Mouse (Mus musculus) left cerebral cortex, adult 2 months (tissue): ENCODE measurements around the gene Tuba8. TPM values are rescaled to one million over a fixed set of nuclear protein-coding genes. Genes with fewer than 3 reads are reported as not detected.

Experiments used
- DNase-seq, 2 experiments: peaks; one replicate each; pipeline ENCODE4 v3.0.0; 2021 to 2022; ENCODE audit warnings: low spot score in 2 of 2, mixed read lengths in 1 of 2; ENCODE audit errors: extremely low spot score in 1 of 2
- H3K27ac ChIP-seq: fragments of 200-600 bp; 2 replicates; pipeline ENCODE4 v1.8.1; 2022
- H3K4me3 ChIP-seq: fragments of 200-600 bp; 2 replicates; pipeline ENCODE4 v1.8.1; 2022
- CTCF ChIP-seq: fragments of 200-600 bp; IDR thresholded peaks from 2 replicates; pipeline ENCODE4 v1.8.1; 2022; ENCODE audit warnings: antibody characterized with exemption, mild to moderate bottlenecking, moderate library complexity
- intact Hi-C: fragments of 180-260 bp; cut with DNase I; formaldehyde crosslinking; loops from one replicate; pipeline ENCODE4 v1.15.1; 2025
- total RNA-seq, 2 experiments: library from RNA; stranded (reverse); gene quantifications; 2 replicates each; pipeline ENCODE4 v1.2.3; 2021

Tuba8 gene
- total RNA-seq, 2 experiments from 2014 or later = 10.6 to 12.2 TPM

GRCm38 (mm10) chr6:121245127-121246036 lies 34.9 kb downstream of the Tuba8 start, which contains the start of gene Usp18:
Gene Usp18 (plus strand): TSS chr6:121245906.
- intact Hi-C loops = no loop called here

GRCm38 (mm10) chr6:121246037-121246361 lies 35.5 kb downstream of the Tuba8 start:
- no peak overlapping the region for H3K27ac ChIP-seq
- DNase-seq = no peak
- intact Hi-C loops = no loop called here
- no peak for TF ChIP-seq CTCF
- H3K4me3 ChIP-seq = peak overlapping the region; percentile 62

More at GRCm38 (mm10) chr6:121245127-121246036, 34.9 kb downstream of the Tuba8 start, which contains the start of gene Usp18:
- peak; percentile 66 to 72 for DNase-seq
- H3K27ac ChIP-seq = 0 out of 2 replicates have a peak within 1 kb of the TSS, but pooled peaks have one; percentile 24
- peak within 1 kb of the TSS; percentile 62 for H3K4me3 ChIP-seq
- no peak for TF ChIP-seq CTCF

- H3K4me3 ChIP-seq = no peak overlapping the region
Measured at GRCm38 (mm10) chr6:121250406-121250805, 39.9 kb downstream of the Tuba8 start.

GRCm38 (mm10) chr6:121251256-121251655 lies 40.8 kb downstream of the Tuba8 start:
- no peak for DNase-seq
- no peak overlapping the region for H3K27ac ChIP-seq
- intact Hi-C loops = no loop called here
- no peak overlapping the region for H3K4me3 ChIP-seq
- TF ChIP-seq CTCF = no peak

More at GRCm38 (mm10) chr6:121250406-121250805, 39.9 kb downstream of the Tuba8 start:
- no peak for DNase-seq
- intact Hi-C loops = no loop called here
- TF ChIP-seq CTCF = no peak
- no peak overlapping the region for H3K27ac ChIP-seq

GRCm38 (mm10) chr6:121260548-121260947 lies 50.1 kb downstream of the Tuba8 start:
- intact Hi-C loops = loop anchor here (2.0 kb wide), 1 partner anchor 76 kb away; no protein-coding TSS in a partner anchor
- H3K27ac ChIP-seq = no peak overlapping the region
- no peak overlapping the region for H3K4me3 ChIP-seq
- peak; percentile 89 for TF ChIP-seq CTCF
- peak; percentile 76 to 83 for DNase-seq

- Histone ChIP-seq H3K4me3 (no peak overlapping the region), H3K27ac (no peak overlapping the region)
- intact Hi-C loops = loop anchor here (2.0 kb wide), 1 partner anchor 76 kb away; no protein-coding TSS in a partner anchor
- TF ChIP-seq CTCF = no peak
- no peak for DNase-seq
Measured at GRCm38 (mm10) chr6:121261233-121261632, 50.7 kb downstream of the Tuba8 start.

GRCm38 (mm10) chr6:121262004-121262403 lies 51.5 kb downstream of the Tuba8 start:
- DNase-seq = no peak
- H3K4me3 ChIP-seq = no peak overlapping the region
- intact Hi-C loops = no loop called here
- no peak for TF ChIP-seq CTCF
- no peak overlapping the region for H3K27ac ChIP-seq

GRCm38 (mm10) chr6:121262496-121262895 lies 52.0 kb downstream of the Tuba8 start:
- H3K27ac ChIP-seq = no peak overlapping the region
- no peak for TF ChIP-seq CTCF
- intact Hi-C loops = no loop called here
- H3K4me3 ChIP-seq = no peak overlapping the region
- no peak for DNase-seq

GRCm38 (mm10) chr6:121270156-121270555 lies 59.7 kb downstream of the Tuba8 start:
- H3K27ac ChIP-seq = no peak overlapping the region
- intact Hi-C loops = loop anchor here (10.0 kb wide), 1 partner anchor 1035 kb away; the partner anchor contains the start of gene M6pr
- H3K4me3 ChIP-seq = no peak overlapping the region
- no peak for TF ChIP-seq CTCF
- DNase-seq = no peak

GRCm38 (mm10) chr6:121271707-121272074 lies 61.2 kb downstream of the Tuba8 start:
- TF ChIP-seq CTCF = no peak
- intact Hi-C loops = loop anchor here (2.0 to 10.0 kb wide), 3 partner anchors 99 to 1033 kb away; partner anchors contain the start of gene M6pr
- Histone ChIP-seq H3K4me3 (peak overlapping the region; percentile 48), H3K27ac (no peak overlapping the region)
- DNase-seq = no peak

GRCm38 (mm10) chr6:121272075-121272800 lies 61.7 kb downstream of the Tuba8 start:
- peak; percentile 76 to 77 for DNase-seq
- H3K4me3 ChIP-seq = peak overlapping the region; percentile 48
- TF ChIP-seq CTCF = peak; percentile 90
- intact Hi-C loops = loop anchor here (2.0 to 10.0 kb wide), 3 partner anchors 99 to 1033 kb away; partner anchors contain the start of gene M6pr
- H3K27ac ChIP-seq = peak overlapping the region; percentile 38; the same call in 1 of the 2 replicates

- no peak overlapping the region for H3K27ac ChIP-seq
- TF ChIP-seq CTCF = peak; percentile 64
- intact Hi-C loops = loop anchor here (10.0 kb wide), 1 partner anchor 1030 kb away; the partner anchor contains the start of gene M6pr
- H3K4me3 ChIP-seq = no peak overlapping the region
- DNase-seq = no peak
Measured at GRCm38 (mm10) chr6:121274356-121274755, 63.9 kb downstream of the Tuba8 start.

Other genes with a start within 250 kb of the Tuba8 start
- gene Mical3, start 79.7 kb upstream of the Tuba8 start, total RNA-seq = 100 to 1,000 TPM; 127 to 141 TPM
- 10 to 100 TPM; 15.0 to 15.1 TPM for gene Pex26, start 27.0 kb upstream of the Tuba8 start, total RNA-seq
- gene Usp18, start 35.2 kb downstream of the Tuba8 start, total RNA-seq = under 1 TPM; 0.18 to 0.89 TPM
- 10 to 100 TPM; 18.0 to 18.5 TPM for gene Slc6a13, start 89.5 kb downstream of the Tuba8 start, total RNA-seq
- gene Slc6a12, start 132.4 kb downstream of the Tuba8 start, total RNA-seq = 1 to 10 TPM; 1.6 to 1.7 TPM